Mouse (Mus musculus) heart, embryonic 14.5 days (tissue): ENCODE measurements around the gene Usp19. TPM values are rescaled to one million over a fixed set of nuclear protein-coding genes. Genes with fewer than 3 reads are reported as not detected.
A peak's percentile ranks its signal among the peaks of the same experiment; 100 is the strongest.

Experiments
- ATAC-seq: fragments of 200-750 bp; cut with Nextera tagmentation; 2 replicates; pipeline ENCODE4 v1.8.0; 2017; ENCODE audit warnings: low read depth, moderate TSS enrichment; ENCODE audit not compliant: insufficient number of reproducible peaks, insufficient read depth, low FRiP score
- H3K27ac ChIP-seq, 2 experiments: fragments of 200-500 bp in 1 of 2; fragments of 300-500 bp in 1 of 2; sonication (generic) in 1 of 2; replicated peaks in 1 of 2; 2 replicates each; pipeline ENCODE4 v1.5.1; 2012 to 2014; ENCODE audit warnings: low read depth in 2 of 2, low read length in 2 of 2, control low read depth in 1 of 2, mild to moderate bottlenecking in 1 of 2, mixed read lengths in 1 of 2; ENCODE audit not compliant: control insufficient read depth in 1 of 2, insufficient read depth in 1 of 2
- H3K27me3 ChIP-seq: fragments of 300-500 bp; sonication (generic); 2 replicates; pipeline ENCODE4 v1.6.1; 2014; ENCODE audit warnings: mild to moderate bottlenecking, low read length, control low read depth; ENCODE audit not compliant: control insufficient read depth, insufficient read depth
- H3K36me3 ChIP-seq: fragments of 300-500 bp; sonication (generic); 2 replicates; pipeline ENCODE4 v1.6.1; 2014; ENCODE audit warnings: mild to moderate bottlenecking, control low read depth, low read length, mixed read lengths; ENCODE audit not compliant: control insufficient read depth, insufficient read depth
- H3K4me1 ChIP-seq, 2 experiments: fragments of 200-500 bp in 1 of 2; fragments of 300-500 bp in 1 of 2; sonication (generic) in 1 of 2; 2 replicates each; pipeline ENCODE4 v1.6.1; 2012 to 2014; ENCODE audit warnings: low read length in 2 of 2, control low read depth in 1 of 2, mixed read lengths in 1 of 2; ENCODE audit not compliant: control insufficient read depth in 2 of 2, insufficient read depth in 2 of 2
- H3K4me2 ChIP-seq: fragments of 300-500 bp; sonication (generic); 2 replicates; pipeline ENCODE4 v1.6.1; 2014; ENCODE audit warnings: mild to moderate bottlenecking, low read length
- H3K4me3 ChIP-seq, 2 experiments: fragments of 200-500 bp in 1 of 2; fragments of 300-500 bp in 1 of 2; sonication (generic) in 1 of 2; 2 replicates each; pipeline ENCODE4 v1.5.1; 2012 to 2014; ENCODE audit warnings: low read length in 2 of 2, mild to moderate bottlenecking in 2 of 2, control low read depth in 1 of 2, low read depth in 1 of 2, moderate library complexity in 1 of 2; ENCODE audit not compliant: control insufficient read depth in 1 of 2, insufficient read depth in 1 of 2
- H3K9ac ChIP-seq: fragments of 300-500 bp; sonication (generic); 2 replicates; pipeline ENCODE4 v1.6.1; 2014; ENCODE audit warnings: mild to moderate bottlenecking, low read length
- H3K9me3 ChIP-seq: fragments of 300-500 bp; sonication (generic); 2 replicates; pipeline ENCODE4 v1.6.1; 2016; ENCODE audit warnings: low read length, control low read depth; ENCODE audit not compliant: control insufficient read depth
- WGBS: fragments of 180-500 bp; shearing (Covaris S2); extraction: QIAGEN DNeasy Blood & Tissue Kit; methylation state at CpG from one replicate; pipeline ENCODE4 v1.1.7; 2014; 5-methylcytosine and 5-hydroxymethylcytosine counted together
- polyA plus RNA-seq: library from polyadenylated mRNA; unstranded; fragments of >200 nt; fragmentation: Nextera tagmentation; extraction: Ambion mirVana; gene quantifications from 2 replicates; pipeline ENCODE4 v1.2.1, GENCODE M21; 2014

Usp19 gene
- polyA plus RNA-seq, 1 experiment from 2014 or later, result 57.0 TPM

GRCm38 (mm10) chr9:108481520-108482210 is 8.7 kb upstream of the Usp19 start:
- Histone ChIP-seq H3K9ac (peak overlapping the region; percentile 19; the same call in 1 of the 2 replicates), H3K4me1 (peaks cover 26 to 28% of the 10 kb centered on the region in 2 experiments), H3K27me3 (no peaks in the 10 kb centered on the region), H3K27ac (peak overlapping the region; percentile 46 to 90), H3K36me3 (peaks cover 54% of the 10 kb centered on the region), H3K4me2 (peak overlapping the region; percentile 96), H3K9me3 (no peaks in the 10 kb centered on the region), H3K4me3 (no peak overlapping the region)
- no peak for ATAC-seq
- 78% methylated on average over 19 of the region's 19 CpGs for WGBS

- Histone ChIP-seq H3K4me3 (no peak overlapping the region), H3K9ac (no peak overlapping the region), H3K27me3 (no peaks in the 10 kb centered on the region), H3K4me1 (peaks cover 26 to 28% of the 10 kb centered on the region in 2 experiments), H3K4me2 (no peak overlapping the region), H3K27ac (no peak overlapping the region), H3K36me3 (peaks cover 69% of the 10 kb centered on the region), H3K9me3 (no peaks in the 10 kb centered on the region)
- WGBS, result 94% methylated on average over 18 of the region's 18 CpGs
- no peak for ATAC-seq
These were observed 7.2 kb upstream of the Usp19 start for GRCm38 (mm10) chr9:108483051-108483790.

DNA sequence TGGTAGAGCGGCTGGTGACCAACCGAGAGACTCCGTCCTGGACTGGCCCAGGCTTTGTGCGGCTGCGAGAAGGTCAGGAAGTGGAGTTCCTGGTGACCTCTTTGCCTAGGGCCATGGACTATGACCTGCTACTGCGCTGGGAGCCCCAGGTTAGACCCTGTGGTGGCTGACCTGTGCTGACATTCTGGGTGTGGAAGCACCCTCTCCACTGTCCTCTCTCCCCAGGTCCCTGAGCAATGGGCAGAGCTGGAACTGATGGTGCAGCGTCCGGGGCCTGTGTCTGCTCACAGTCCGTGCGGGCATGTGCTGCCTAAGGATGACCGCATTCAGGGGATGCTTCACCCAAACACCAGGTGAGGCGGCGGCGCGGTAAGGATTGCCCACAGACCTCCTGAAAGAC is 6.4 kb upstream of the Usp19 start:
- Histone ChIP-seq H3K36me3 (peaks cover 77% of the 10 kb centered on the region), H3K9me3 (no peaks in the 10 kb centered on the region), H3K4me2 (no peak overlapping the region), H3K27ac (no peak overlapping the region), H3K4me1 (peaks cover 25 to 27% of the 10 kb centered on the region in 2 experiments), H3K27me3 (no peaks in the 10 kb centered on the region), H3K4me3 (no peak overlapping the region), H3K9ac (no peak overlapping the region)
- 94% methylated on average over 15 of the region's 15 CpGs for WGBS
- ATAC-seq, result no peak

DNA sequence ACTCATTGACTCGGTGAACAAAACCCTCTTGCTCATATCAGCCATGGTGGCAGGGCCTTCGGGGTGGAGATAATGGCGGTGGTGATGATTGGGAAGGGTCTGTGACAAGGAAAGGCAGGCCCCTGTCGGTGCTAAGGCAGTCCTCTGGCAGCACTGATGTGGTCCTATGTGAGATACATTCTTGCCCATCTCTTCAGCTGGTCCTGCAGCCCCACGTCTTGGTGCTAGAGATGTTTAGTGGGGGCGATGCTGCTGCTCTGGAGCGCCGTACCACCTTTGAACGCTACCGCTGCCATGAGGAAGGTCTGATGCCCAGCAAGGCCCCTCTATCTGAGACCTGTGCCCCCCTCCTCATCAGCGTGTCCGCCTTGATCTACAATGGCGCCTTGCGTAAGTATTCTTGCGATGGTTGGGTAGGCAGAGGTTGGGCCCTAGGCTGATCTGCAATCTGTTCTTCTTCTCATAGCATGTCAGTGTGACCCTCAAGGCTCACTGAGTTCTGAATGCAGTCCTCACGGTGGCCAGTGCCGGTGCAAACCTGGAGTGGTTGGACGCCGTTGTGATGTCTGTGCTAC is 5.0 kb upstream of the Usp19 start:
- H3K27ac ChIP-seq, result no peak overlapping the region
- no peak for ATAC-seq
- no peaks in the 10 kb centered on the region for H3K27me3 ChIP-seq
- peaks cover 17 to 22% of the 10 kb centered on the region in 2 experiments for H3K4me1 ChIP-seq
- WGBS, result 92% methylated on average over 19 of the region's 19 CpGs
- peaks cover 91% of the 10 kb centered on the region for H3K36me3 ChIP-seq
- H3K9ac ChIP-seq, result no peak overlapping the region
- no peak overlapping the region for H3K4me3 ChIP-seq
- H3K4me2 ChIP-seq, result no peak overlapping the region
- no peaks in the 10 kb centered on the region for H3K9me3 ChIP-seq

GRCm38 (mm10) chr9:108486973-108487530 is 3.4 kb upstream of the Usp19 start:
- no peaks in the 10 kb centered on the region for H3K9me3 ChIP-seq
- no peak for ATAC-seq
- WGBS, result 89% methylated on average over 8 of the region's 8 CpGs

GRCm38 (mm10) chr9:108488403-108488802 is 2.0 kb upstream of the Usp19 start:
- no peaks in the 10 kb centered on the region for H3K27me3 ChIP-seq
- H3K9ac ChIP-seq, result no peak overlapping the region
- H3K27ac ChIP-seq, result no peak overlapping the region
- H3K36me3 ChIP-seq, result peaks cover 85% of the 10 kb centered on the region
- no peak overlapping the region for H3K4me2 ChIP-seq
- H3K9me3 ChIP-seq, result no peaks in the 10 kb centered on the region
- WGBS, result 90% methylated on average over 17 of the region's 17 CpGs
- H3K4me1 ChIP-seq, result peaks cover 10% of the 10 kb centered on the region in 2 experiments
- no peak for ATAC-seq
- no peak overlapping the region for H3K4me3 ChIP-seq

More at GRCm38 (mm10) chr9:108486973-108487530, 3.4 kb upstream of the Usp19 start:
- Histone ChIP-seq H3K4me3 (no peak overlapping the region), H3K36me3 (peaks cover 85% of the 10 kb centered on the region), H3K27me3 (no peaks in the 10 kb centered on the region), H3K4me1 (peaks cover 6 to 8% of the 10 kb centered on the region in 2 experiments), H3K4me2 (no peak overlapping the region), H3K9ac (no peak overlapping the region), H3K27ac (no peak overlapping the region)

DNA sequence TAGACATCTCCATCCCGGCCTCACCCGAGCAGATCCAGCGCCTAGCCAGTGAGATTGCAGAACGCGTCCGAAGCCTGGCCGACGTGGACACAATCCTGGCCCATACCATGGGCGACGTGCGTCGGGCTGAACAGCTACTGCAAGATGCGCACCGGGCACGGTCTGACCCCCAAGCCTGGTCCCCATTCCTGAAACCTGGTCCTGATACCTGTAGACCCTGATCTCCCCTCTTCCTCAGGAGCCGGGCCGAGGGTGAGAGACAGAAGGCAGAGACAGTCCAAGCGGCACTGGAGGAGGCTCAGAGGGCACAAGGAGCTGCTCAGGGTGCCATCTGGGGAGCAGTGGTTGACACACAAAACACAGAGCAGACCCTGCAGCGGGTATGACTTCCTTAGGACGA is 1.2 kb upstream of the Usp19 start:
- Histone ChIP-seq H3K4me3 (no peak overlapping the region), H3K36me3 (peaks cover 85% of the 10 kb centered on the region), H3K9ac (no peak overlapping the region), H3K27ac (peak overlapping the region in 1 of 2 experiments; percentile 99; a peak in 1 of 4 replicates), H3K9me3 (no peaks in the 10 kb centered on the region), H3K4me2 (no peak overlapping the region), H3K27me3 (no peaks in the 10 kb centered on the region), H3K4me1 (peaks cover 10% of the 10 kb centered on the region in 2 experiments)
- WGBS, result 93% methylated on average over 20 of the region's 20 CpGs
- ATAC-seq, result no peak
